10 mouse cellular contexts compared by ENCODE assay signal in genomic region chr4:91400423-91400822, GRCm38 (mm10). TPM values are rescaled to one million over a fixed set of nuclear protein-coding genes. Genes with fewer than 3 reads are reported as not detected.
DNase-seq lines count a peak whose midpoint lies in the region; ATAC-seq and TF ChIP-seq lines count a peak whose summit lies in the region.
"Had no signal": no experiment of that assay in that cellular context is flagged by ENCODE, and none has a peak within 500 bp of the region (broad histone marks: within the 10 kb centered on the region; RNA-seq: fewer than 3 reads in every experiment).

Gene Elavl2, minus strand, starts transcription at chr4:91400785.

- no peak for TF ChIP-seq CTCF in layer of hippocampus, adult 2 months (conservative IDR thresholded peaks at IDR 0.05)

- ATAC-seq in forebrain, embryonic 13.5 days: peak; percentile 67
- ATAC-seq in neural tube, embryonic 15.5 days (ENCODE audit: low FRiP score): peak; percentile 82

- H3K9ac ChIP-seq in forebrain, embryonic 13.5 days: peak within 1 kb of the TSS; percentile 64
- peak within 1 kb of the TSS; percentile 57 for H3K9ac ChIP-seq in neural tube, embryonic 15.5 days (replicated peaks)

- WGBS in forebrain, embryonic 13.5 days: 1% methylated on average over 28 of the region's 28 CpGs
- 3% methylated on average over 28 of the region's 28 CpGs for whole genome bisulfite sequencing in neural tube, embryonic 15.5 days

- H3K9me3 ChIP-seq in forebrain, embryonic 13.5 days (replicated peaks): no peaks in the 10 kb centered on the region
- no peaks in the 10 kb centered on the region for H3K9me3 ChIP-seq in neural tube, embryonic 15.5 days (replicated peaks)

- DNase-seq in layer of hippocampus, adult 2 months (ENCODE audit: low spot score in 2 of 2): no peak
- no peak for DNase-seq in layer of hippocampus, adult 9-11 months
- no peak for DNase-seq in left cerebral cortex, adult 8-10 months (ENCODE audit: low spot score in 2 of 2)
- DNase-seq in adrenal gland, adult 2 months: no peak
- no peak for DNase-seq in right cerebral cortex, postnatal 14 days
- no peak for DNase-seq in cerebellum, adult 9-11 months
- DNase-seq: adrenal gland, adult 8-10 months had no signal

- peak within 1 kb of the TSS; percentile 91 for H3K4me2 ChIP-seq in forebrain, embryonic 13.5 days
- peak within 1 kb of the TSS; percentile 97 for H3K4me2 ChIP-seq in neural tube, embryonic 15.5 days

- H3K27ac ChIP-seq in layer of hippocampus, adult 2 months: no peak within 1 kb of the TSS
- peak within 1 kb of the TSS; percentile 65 for H3K27ac ChIP-seq in forebrain, embryonic 13.5 days
- peak within 1 kb of the TSS; percentile 69 for H3K27ac ChIP-seq in neural tube, embryonic 15.5 days (replicated peaks)

- peak within 1 kb of the TSS; percentile 40; the same call in 1 of the 2 replicates for H3K4me3 ChIP-seq in layer of hippocampus, adult 2 months
- H3K4me3 ChIP-seq in forebrain, embryonic 13.5 days: peak within 1 kb of the TSS; percentile 50
- peak within 1 kb of the TSS; percentile 54 for H3K4me3 ChIP-seq in neural tube, embryonic 15.5 days (replicated peaks)

- H3K36me3 ChIP-seq in forebrain, embryonic 13.5 days (ENCODE audit: poor library complexity, severe bottlenecking): no peaks in the 10 kb centered on the region
- H3K36me3 ChIP-seq in neural tube, embryonic 15.5 days: no peaks in the 10 kb centered on the region

- no peaks in the 10 kb centered on the region; the same call in 1 of the 2 replicates for H3K27me3 ChIP-seq in forebrain, embryonic 13.5 days
- no peaks in the 10 kb centered on the region for H3K27me3 ChIP-seq in neural tube, embryonic 15.5 days (replicated peaks)

- peaks cover 14% of the 10 kb centered on the region for H3K4me1 ChIP-seq in forebrain, embryonic 13.5 days
- peaks cover 9% of the 10 kb centered on the region; the same call in 1 of the 2 replicates for H3K4me1 ChIP-seq in neural tube, embryonic 15.5 days

RNA-seq across cellular contexts. Expression of gene Elavl2, which starts in this region (rescaled TPM):
- total RNA-seq in layer of hippocampus, adult 2 months (2021): 100 to 1,000 TPM in 1 of 2 experiments, 10 to 100 TPM in 1; 89.2 to 108 TPM
- polyA plus RNA-seq in forebrain, embryonic 13.5 days (2015; fragmentation: Nextera tagmentation; extraction: Ambion mirVana): 117 TPM in 2 replicates
- 100 to 1,000 TPM in 3 of 4 experiments, 10 to 100 TPM in 1; 93.4 to 120 (median 115) TPM for total RNA-seq in left cerebral cortex, adult 8-10 months (2022)
- polyA plus RNA-seq in neural tube, embryonic 15.5 days (2015; fragmentation: Nextera tagmentation; extraction: Ambion mirVana): 130 and 158 TPM in 2 replicates
- total RNA-seq in adrenal gland, adult 2 months (2021): 1 to 10 TPM in 1 of 2 experiments, under 1 TPM in 1; 0.93 to 1.1 TPM
- polyA plus RNA-seq in adrenal gland, adult 2 months (2012; rRNA removed): 0.11 TPM in 1 of 2 replicates, not detected in the other
- total RNA-seq: hematopoietic stem cell, adult 5-6 weeks had no signal

Comparison
In these comparisons a context has a peak if more than half of its experiments do, and no peak if none do; other contexts are left out.
1. RNA of gene Elavl2 (total RNA-seq): 93.4 to 120 TPM in left cerebral cortex, adult 8-10 months and 89.2 to 108 TPM in layer of hippocampus, adult 2 months; 0.93 to 1.1 TPM in adrenal gland, adult 2 months; every median in the first group is over 10 times any median in the second.
2. RNA of gene Elavl2 (polyA plus RNA-seq): 130 to 158 TPM in neural tube, embryonic 15.5 days and 117 TPM in forebrain, embryonic 13.5 days; 0.11 TPM in adrenal gland, adult 2 months; every median in the first group is over 100 times any median in the second.
3. Peak in every context shown above with its lines, with median percentiles within 50 percentile points of each other: H3K4me3 ChIP-seq.